Mouse (Mus musculus) frontal cortex, postnatal 14 days (tissue): Measurements from ENCODE around the gene Ttc9b.
"Not testable (repeated sequence)": the region's sequence is repeated elsewhere in the genome, so short reads cannot be mapped to it uniquely, and the experiment has no call there.

Experiments
- DNase-seq, 2 experiments: peaks; one replicate each; pipeline ENCODE4 v3.0.0; 2022; ENCODE audit warnings: low spot score in 2 of 2

The Ttc9b gene

DNA sequence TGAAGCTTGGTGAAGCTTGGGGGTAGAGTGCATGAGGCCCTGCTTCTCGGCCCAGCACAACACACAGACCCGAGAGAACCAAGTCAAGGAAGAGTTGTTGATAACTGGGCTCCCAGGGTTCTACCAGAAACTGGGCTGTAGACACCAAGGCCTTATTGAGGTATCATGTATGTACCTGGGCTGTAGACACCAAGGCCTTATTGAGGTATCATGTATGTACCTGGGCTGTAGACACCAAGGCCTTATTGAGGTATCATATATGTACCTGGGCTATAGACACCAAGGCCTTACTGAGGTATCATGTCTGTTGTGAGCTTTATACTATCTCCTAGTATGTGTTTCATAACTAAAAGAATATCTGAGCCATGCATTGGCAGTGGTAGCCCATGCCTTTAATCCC is 18.6 kb upstream of the Ttc9b start:
- not testable (repeated sequence) for DNase-seq

DNA sequence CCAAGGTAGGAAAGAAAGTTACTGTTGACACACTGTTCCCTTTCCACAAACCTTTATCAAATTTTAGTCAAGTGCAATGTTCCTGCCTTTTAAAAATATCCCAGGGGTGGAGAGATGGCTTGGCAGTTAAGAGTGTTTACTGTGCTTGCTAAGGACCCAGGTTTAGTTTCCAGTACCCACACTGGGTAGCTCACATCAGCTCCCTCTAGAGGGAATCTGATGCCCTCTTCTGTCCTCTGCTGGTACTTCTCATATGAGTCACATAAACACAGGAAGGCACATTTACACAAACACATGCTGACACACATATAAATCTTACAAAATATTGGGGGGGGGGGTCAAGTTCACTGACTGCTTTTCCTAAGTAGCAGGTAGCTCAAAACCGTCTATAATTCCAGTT is 9.2 kb upstream of the Ttc9b start:
- DNase-seq = no peak

DNA sequence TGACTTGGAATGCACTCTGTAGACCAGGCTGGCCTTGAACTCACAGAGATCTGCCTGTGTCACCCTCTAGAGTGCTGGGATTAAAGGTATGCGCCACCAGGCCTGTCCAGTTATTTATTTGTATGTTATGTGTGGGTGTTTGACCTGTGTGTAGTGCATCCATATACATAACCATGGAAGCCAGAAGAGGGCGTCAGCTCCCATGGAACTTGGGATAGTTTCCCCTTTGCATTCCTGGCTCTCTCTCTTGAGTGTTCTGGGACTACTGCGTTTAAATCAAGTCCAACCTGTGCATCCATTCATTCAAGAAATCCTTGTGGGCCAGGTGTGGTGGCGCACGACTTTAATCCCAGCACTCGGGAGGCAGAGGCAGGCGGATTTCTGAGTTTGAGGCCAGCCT is 7.2 kb upstream of the Ttc9b start:
- no peak for DNase-seq

DNA sequence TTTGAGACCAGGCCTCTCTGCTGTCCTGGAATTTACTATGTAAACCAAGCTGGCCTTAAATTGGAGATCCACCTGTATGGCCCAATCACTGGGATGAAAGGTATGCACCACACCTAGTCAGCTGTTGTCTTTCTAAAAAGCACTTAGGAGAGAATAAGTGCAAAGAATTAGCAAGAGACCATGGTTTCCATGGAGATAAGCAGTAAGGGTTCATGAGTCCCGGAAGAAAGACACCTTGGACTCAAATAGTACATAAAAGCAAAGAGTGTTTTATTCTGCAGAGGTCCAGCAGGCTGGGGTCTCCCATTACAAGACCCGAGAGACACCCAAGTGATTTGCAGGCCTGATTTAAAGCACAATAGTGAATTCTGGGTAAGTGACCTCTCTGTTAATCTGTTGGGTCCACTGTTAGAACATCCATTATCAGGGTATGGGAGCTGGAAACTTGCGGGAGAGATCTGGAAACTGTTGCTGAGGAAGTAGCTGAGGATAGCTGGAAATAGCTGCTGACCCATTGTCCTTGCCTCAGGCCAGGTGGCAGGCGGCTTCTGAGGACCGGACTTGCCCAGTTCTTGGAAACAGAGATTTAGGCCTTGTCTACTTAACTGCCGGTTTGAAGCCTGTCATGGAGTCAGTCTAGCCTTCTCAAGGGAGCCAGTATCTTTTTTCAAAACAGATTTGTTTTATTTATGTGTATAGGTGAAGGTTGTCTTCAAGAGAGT is 6.3 kb upstream of the Ttc9b start:
- no peak for DNase-seq

DNA sequence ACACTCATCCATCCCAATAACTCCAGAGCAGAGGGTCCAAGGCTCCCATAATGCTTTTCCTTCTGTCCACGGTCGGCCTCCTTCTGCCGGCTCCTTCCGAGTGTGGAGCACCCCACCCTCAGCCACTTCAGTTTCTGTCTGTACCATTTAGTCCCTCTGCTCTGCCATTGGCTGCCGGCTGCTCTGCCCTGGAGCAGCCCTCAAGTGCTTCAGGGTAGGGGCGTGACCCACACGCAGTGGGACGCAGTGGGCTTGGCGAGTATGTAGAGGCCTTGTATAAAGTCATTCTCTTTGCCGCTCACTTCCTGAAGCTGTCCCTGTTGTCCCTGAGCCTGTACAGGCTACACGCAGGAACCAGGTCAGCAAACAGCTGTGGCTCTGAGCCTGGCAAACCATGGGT is 4.0 kb upstream of the Ttc9b start:
- no peak for DNase-seq

DNA sequence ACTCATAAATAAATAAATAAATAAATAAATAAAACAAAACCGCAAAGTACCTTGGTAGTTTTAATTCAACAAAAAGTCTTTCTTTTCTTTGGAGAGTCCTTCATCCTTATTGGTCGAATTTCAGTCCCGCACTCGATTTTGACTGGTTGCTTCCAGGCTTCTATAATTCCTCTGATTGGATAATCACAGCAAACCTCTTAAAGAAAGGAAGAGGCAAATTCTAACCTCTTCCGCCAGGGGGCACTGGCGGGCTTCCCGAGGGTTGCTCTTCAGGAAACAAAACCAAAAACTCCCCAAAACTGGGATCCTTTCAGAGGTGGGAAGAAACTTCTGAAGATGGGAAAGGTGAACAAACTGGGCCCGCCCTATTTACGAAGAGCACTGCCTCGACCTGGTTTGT is 2.8 kb upstream of the Ttc9b start:
- peak; percentile 49 to 68 for DNase-seq

DNA sequence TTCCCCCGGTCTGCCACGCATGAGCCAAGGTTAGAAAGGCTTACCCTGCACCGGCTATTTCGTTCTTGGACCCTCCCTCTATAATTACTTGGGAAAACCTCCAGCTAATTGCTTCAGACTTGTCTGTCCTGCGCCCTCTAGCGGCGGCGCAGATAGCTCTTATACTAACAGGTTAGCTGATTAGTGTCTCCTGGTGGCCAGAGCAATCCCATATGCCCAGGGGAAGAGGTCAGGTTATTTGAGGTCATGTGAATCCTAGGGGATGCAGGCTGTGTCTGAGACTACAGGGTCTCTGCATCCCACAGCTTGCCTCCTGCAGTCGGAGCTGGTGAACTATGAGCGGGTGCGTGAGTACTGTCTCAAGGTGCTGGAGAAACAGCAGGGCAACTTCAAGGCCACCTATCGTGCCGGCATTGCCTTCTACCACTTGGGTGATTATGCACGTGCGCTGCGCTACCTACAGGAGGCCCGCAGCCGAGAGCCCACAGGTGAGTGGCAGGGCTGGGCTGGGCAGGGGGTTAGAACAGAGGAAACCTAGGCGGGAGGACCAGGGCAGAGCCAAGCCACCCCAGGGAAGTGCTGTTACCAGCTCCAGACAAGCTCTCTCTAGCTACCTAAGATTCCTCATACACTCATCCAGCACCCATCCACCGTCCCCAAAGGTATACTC is 1.0 kb downstream of the Ttc9b start:
- DNase-seq = peak; percentile 49 to 56

DNA sequence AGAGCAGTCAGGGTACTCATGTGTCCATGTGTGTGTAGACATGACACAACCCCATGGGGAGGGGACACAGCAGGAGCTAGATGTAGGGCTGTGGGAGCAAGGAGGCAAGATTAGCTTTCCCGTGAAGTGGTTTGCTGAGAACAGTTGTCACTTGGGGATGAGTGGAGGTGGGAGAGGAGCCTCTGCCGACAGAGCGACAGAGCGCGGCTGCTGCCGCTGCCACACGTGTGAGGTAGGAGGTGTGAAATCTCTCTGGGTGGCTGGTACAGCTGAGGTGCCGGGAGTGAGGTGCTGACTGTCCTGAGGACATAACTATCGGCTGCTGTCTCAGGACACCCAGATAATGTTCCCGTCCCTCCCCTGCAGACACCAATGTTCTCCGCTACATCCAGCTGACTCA is 1.8 kb downstream of the Ttc9b start:
- DNase-seq = peak; percentile 40 to 55

DNA sequence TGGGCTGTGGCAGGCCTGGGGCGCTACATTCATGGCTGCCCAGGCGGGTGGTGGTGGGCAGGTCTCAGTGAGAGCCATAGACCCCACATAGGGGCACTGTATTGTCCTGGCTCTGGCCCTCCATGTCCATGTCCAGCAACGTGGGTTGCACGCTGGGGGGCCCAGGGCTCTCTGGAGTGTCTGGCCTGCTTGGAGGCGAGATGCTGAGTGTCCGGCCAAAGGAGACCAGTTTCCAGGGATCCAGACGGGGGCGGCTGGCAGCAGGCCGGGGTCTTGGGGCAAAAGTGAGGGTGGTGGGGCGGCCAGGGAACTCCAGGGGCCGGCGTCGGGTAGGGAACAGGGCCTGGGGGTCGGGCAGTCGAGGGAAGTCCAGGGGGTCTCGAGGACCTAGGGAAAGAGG is 2.9 kb downstream of the Ttc9b start:
- DNase-seq = no peak

DNA sequence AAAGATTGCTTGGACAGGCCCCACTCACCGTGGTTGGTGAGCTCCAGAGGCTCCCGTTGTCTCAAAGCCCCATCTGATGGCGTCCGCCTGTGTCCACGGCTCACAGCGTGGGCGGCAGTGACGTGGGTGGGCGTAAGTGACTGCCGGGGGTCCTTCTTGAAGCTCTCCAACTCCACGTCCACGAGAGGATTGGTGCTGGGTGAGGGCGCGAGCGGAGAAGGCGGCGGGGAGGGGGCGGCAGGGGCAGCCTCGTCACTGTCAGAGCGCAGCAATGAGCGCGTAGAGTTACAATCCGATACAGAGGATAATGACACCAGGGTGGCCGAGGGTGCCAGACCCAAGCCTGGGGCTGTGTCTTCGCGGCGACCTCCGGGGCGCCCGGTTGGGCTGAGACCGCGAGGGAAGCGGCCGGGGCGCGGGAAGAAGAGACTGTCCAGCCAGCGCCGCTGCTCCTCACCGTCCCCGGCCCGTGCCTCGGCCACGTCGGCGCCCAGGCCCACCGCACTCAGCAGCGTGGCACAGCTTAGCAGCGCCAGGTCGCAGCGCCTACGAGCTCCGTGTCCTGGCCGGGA is 4.2 kb downstream of the Ttc9b start:
- DNase-seq = no peak

DNA sequence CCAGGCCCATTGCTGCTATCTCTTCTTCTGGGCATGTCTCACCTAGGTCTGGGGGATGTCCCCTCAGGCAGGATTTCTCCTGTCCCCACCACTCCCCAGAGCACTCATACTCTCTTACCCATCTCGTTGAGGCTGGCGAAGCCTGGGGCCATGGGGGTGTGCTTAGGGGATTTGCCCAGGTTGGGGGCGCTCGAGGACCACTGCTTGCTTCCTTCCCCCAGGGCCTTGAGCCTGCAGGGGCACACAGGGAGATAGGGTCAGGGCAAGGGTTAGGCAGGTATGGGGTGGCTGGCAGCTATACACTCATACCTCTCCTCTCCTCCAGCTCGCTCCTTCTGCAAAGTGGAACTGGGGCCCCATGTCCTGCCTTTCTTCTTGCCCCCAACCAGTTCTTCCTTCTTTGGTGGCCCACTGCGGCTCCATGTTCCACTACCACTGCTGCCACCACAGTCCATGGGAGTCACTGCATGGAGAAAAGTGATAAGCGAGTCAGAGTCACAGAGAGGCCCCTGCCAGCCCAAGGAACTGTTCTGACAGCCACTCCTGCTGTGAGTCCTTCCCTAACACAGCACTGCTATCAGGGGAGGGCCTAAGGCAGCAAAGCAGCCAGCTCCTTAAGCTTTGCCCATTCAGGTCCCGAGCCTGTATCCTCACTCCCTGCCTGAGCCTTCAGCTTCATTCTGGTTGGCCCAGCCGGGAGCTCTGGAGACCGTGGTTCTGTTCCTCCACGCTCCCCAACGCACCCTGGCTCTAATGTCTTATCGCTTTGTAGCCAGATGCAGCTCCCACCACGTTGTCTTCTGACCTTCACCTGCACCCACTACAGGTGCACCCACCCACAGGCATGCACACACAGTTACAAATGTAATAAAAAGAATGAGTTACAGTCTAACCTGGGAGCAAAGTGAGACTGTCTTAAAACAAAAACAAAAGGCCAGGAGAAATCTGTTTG is 5.3 kb downstream of the Ttc9b start:
- DNase-seq = peak in 1 of 2 experiments; percentile 33

DNA sequence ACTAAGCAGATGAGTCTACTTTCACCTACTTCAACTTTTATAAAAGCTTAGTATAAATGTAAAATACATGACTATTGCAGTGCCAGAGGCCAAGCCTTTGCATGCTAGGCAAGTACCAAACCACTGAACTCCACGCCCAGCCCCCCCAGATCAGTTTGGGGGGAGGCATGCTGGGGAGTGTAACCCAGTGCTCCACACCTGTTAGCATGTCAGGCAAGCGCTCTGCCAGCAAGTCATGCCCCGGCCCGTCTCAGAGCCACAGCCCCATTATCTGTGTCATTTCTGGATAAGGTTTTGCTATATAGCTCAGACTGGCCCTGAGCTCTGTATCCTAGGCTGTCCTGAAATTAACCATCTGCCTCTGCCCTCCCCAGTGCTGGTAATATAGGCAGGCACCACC is 8.3 kb downstream of the Ttc9b start:
- DNase-seq = no peak

DNA sequence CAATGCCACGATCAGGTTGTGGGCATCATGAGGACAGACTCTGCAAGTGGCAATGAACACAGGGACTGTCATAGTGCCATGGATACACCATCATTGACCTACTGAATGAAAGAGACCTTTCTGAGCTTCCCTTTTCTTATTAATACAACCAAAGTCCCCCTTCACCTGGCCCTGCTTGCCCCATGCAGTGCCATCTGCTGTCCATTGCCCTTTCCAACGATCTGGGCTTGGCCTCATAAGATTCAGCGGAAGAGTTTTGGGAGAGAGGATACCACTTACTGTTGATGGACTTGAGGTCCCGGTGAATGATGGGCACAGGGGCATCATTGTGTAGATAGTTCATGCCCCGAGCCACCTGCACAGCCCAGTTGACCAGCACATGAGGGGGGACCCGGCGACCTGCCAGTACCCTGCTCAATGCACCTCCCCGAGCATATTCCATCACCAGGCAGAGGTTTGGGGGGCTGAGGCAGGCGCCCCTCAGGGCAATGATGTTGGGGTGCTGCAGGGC is 19.4 kb downstream of the Ttc9b start:
- DNase-seq = no peak

DNA sequence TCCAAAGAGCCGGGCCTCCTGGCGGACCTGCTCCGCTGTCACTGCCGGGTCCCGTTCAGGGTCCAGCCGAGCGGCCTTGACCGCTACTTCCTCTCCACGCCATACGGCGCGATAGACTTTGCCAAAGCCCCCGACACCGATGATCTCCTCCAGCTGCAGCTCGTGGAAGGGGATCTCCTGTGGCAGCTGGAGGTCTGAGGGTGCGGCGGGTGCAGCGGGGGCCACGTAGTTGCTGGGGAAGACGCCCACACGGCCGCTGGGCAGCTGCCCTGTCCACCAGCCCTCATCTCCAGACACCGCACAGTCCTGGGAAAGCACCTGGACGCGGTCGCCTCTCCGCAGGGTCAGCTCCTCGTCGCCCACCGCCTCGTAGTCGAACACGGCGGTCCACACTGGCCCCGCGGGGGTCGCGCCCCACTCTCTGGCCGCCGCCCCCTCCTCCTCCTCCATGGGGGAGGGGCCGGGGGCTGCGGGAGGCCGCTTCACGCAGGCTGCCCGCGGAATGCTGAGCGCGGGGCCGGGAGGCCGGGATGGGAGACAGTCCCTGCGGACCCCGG is 19.9 kb downstream of the Ttc9b start:
- DNase-seq = no peak

DNA sequence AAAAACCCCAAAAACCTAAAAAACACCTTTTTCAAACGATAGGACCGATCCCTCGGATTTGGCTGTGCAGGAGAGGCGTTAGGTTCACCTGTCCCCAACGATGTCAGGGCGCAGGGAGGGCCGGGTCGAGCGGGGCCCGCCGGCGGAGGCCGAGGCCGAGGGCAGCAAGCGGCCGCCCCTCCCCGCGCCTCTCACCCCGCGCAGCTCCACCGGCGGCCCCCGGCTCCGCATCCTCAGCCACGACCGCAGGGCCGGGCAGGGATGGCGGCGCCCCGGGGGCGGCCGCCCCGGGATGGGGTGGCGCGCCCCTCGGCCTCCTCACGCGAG is 20.4 kb downstream of the Ttc9b start:
- DNase-seq = no peak

DNA sequence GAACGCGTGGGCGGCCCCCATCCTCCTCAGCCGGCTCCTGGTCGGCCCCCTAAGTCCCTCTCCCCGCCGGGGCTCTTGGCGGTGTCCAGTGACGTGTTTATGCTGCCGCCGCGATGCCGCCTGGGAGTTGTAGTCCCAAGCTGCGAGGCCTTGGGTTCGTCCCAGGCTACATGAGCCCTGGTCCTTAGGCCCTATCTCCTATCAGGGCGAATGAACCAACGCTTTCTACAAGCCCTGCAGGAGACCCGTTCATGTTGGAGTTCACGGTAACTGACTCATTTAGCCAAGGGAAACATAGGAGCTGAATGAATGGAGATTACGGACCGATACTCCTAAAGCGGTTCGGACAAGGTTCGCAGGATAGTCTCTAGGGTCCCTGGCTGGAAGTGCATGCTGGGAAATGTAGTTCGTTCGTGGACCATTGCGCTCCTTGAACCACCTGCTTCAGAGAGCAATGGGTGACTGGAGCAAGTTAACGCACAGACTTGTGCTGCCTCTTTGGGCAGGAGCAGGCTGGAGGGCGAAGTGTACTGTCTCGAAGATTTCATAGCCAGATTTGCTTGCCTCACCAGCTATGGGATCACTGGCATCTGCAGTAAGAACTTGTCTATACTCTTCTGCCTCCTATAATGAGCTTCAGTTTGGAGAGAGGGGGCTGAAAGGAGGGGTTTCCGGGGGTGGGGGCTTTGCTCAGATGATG is 21.0 kb downstream of the Ttc9b start, which contains the start of gene Map3k10:
Gene Map3k10 (minus strand): TSS at position 77 of the 700 bp plus-strand sequence.
- DNase-seq = peak; percentile 91

DNA sequence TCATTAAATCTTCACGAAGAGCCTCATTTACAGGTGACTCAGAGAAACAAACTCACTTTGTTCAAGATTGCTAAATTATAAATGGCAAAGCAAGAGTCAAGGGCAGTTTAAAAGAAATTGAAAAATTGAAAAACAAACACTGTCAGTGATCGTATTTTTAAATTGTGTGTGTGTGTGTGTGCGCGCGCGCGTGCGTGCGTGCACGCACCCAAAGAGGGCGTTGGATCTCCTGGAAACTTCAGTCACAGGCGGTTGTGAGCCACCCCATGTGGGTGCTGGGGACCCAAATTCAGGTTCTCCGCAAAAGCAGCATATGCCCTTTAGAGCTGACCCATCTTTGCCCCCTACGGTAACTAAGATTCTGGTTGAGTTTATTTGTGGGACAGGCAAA is 21.5 kb downstream of the Ttc9b start:
- DNase-seq = no peak

DNA sequence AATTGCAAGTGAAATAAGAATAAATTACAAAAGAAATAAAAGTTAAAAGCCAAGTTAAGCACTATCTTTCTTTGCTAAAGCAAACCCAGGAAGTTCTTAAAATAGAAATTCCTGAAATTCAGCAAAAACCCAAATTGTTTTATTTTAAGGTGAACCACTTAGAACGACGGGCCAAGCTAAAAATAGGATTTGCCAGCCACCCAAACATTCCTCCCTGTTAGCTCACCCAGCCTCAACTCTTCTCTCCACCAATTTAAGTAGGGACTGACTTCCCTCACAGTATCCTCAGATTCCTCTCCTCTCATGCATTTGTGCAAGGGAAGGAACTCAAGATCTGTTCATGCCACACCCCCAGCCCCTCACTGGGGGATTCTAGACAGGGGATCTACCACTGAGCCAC is 29.5 kb downstream of the Ttc9b start:
- DNase-seq = no peak

DNA sequence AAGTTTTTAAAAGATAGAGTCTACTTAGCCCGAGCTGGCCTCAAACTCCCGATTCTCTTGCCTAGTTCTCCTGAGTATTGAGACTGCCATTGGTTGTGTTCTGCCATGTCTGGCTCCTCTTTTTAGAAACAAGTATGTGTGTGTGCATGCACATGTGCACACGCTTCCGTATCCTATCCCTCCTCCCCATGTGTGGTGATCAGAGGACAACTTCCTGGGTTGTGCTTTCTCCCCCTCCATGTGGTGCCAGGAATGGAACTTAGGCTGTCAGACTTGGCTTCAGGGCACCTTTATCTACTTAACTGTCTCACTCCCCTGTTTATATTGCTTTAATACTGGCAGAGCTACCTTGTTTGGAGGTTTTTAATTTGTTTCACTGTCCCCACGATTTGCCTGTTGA is 31.5 kb downstream of the Ttc9b start:
- no peak for DNase-seq

DNA sequence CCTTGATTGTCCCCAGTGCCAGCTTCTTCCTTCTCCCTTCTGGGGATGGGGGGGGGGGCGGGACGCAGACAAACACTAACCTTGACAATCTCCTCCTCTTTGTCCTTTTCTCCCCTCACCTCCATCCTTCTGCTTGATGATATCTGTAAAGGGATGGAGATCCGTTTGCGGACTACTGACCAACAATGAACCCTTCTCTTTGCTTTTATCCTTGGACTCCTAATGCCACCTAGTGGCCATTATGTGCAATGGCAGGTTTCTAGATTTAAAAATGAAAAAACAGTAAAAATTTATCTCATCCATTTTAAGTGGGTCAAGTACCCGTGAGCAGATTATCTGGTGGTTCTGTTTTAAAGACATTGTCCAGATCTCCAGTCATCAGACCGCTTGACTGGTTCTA is 32.0 kb downstream of the Ttc9b start:
- no peak for DNase-seq

DNA sequence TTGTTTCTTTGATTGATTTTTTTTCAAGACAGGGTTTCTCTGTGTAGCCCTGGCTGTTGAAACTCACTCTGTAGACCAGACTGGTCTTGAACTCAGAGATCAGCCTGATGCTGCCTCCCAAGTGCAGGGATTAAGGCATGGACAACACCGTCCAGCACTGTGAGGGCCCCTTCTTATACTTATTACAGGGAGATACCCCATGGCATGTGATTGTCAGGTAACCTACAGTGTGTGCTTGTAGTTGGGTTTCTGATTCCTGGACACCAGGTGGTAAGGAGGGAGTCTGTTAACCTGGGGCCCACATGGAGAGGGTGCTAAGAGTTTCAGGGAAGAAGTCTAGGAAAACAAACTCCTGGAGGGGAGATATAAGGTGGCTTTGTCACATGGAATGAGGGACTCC is 33.3 kb downstream of the Ttc9b start:
- DNase-seq = no peak
